Mouse (Mus musculus): ENCODE data around the gene Gpt2. TPM values are rescaled to one million over a fixed set of nuclear protein-coding genes. Genes with fewer than 3 reads are reported as not detected.

The Gpt2 gene
- polyA plus RNA-seq, 1 experiment from 2014 or later = 39.3 TPM

- 86% methylated on average over 4 of the region's 4 CpGs for WGBS
- no peak for ATAC-seq (replicated peaks)
These were observed 20.9 kb downstream of the Gpt2 start for GRCm38 (mm10) chr8:85513283-85513682.

GRCm38 (mm10) chr8:85515391-85515790 is 23.0 kb downstream of the Gpt2 start:
- whole genome bisulfite sequencing = 79% methylated on average over 7 of the region's 7 CpGs
- Histone ChIP-seq H3K36me3 (replicated peaks) (peaks cover 41% of the 10 kb centered on the region; the same call in 1 of the 2 replicates), H3K4me3 (no peak overlapping the region), H3K9me3 (no peaks in the 10 kb centered on the region), H3K27ac (no peak overlapping the region), H3K4me1 (no peaks in the 10 kb centered on the region), H3K9ac (no peak overlapping the region), H3K27me3 (replicated peaks) (no peaks in the 10 kb centered on the region), H3K4me2 (no peak overlapping the region)
- no peak for ATAC-seq (replicated peaks)

More at GRCm38 (mm10) chr8:85513283-85513682, 20.9 kb downstream of the Gpt2 start:
- Histone ChIP-seq H3K27ac (no peak overlapping the region), H3K4me1 (no peaks in the 10 kb centered on the region), H3K9ac (no peak overlapping the region), H3K36me3 (replicated peaks) (peaks cover 38% of the 10 kb centered on the region), H3K4me2 (no peak overlapping the region), H3K9me3 (no peaks in the 10 kb centered on the region), H3K27me3 (replicated peaks) (no peaks in the 10 kb centered on the region), H3K4me3 (no peak overlapping the region)

- Histone ChIP-seq H3K36me3 (replicated peaks) (peaks cover 46% of the 10 kb centered on the region; the same call in 1 of the 2 replicates), H3K9ac (no peak overlapping the region), H3K4me3 (no peak overlapping the region), H3K27me3 (replicated peaks) (no peaks in the 10 kb centered on the region), H3K4me2 (no peak overlapping the region), H3K9me3 (no peaks in the 10 kb centered on the region), H3K27ac (no peak overlapping the region), H3K4me1 (no peaks in the 10 kb centered on the region)
- WGBS = 88% methylated on average over 4 of the region's 4 CpGs
- no peak for ATAC-seq (replicated peaks)
These were observed 25.0 kb downstream of the Gpt2 start for GRCm38 (mm10) chr8:85517336-85517735.

GRCm38 (mm10) chr8:85517956-85518355 is 25.6 kb downstream of the Gpt2 start:
- Histone ChIP-seq H3K4me1 (no peaks in the 10 kb centered on the region), H3K9me3 (no peaks in the 10 kb centered on the region), H3K27ac (no peak overlapping the region), H3K4me2 (no peak overlapping the region), H3K27me3 (replicated peaks) (no peaks in the 10 kb centered on the region), H3K9ac (no peak overlapping the region), H3K36me3 (replicated peaks) (peaks cover 52% of the 10 kb centered on the region; the same call in 1 of the 2 replicates), H3K4me3 (no peak overlapping the region)
- no peak for ATAC-seq (replicated peaks)
- 94% methylated on average over 10 of the region's 10 CpGs for WGBS

- WGBS = 97% methylated on average over 4 of the region's 4 CpGs
- H3K36me3 ChIP-seq (replicated peaks) = peaks cover 59% of the 10 kb centered on the region; the same call in 1 of the 2 replicates
- no peak for ATAC-seq (replicated peaks)
These were observed 28.2 kb downstream of the Gpt2 start for GRCm38 (mm10) chr8:85520586-85520985.

GRCm38 (mm10) chr8:85521332-85521731 is 29.0 kb downstream of the Gpt2 start:
- Histone ChIP-seq H3K4me1 (no peaks in the 10 kb centered on the region), H3K9ac (no peak overlapping the region), H3K36me3 (replicated peaks) (peaks cover 54% of the 10 kb centered on the region; the same call in 1 of the 2 replicates), H3K4me3 (no peak overlapping the region), H3K27me3 (replicated peaks) (no peaks in the 10 kb centered on the region), H3K4me2 (no peak overlapping the region), H3K9me3 (no peaks in the 10 kb centered on the region), H3K27ac (no peak overlapping the region)
- 92% methylated on average over 8 of the region's 8 CpGs for WGBS
- no peak for ATAC-seq (replicated peaks)

More at GRCm38 (mm10) chr8:85520586-85520985, 28.2 kb downstream of the Gpt2 start:
- Histone ChIP-seq H3K27ac (no peak overlapping the region), H3K9ac (no peak overlapping the region), H3K4me1 (no peaks in the 10 kb centered on the region), H3K4me3 (no peak overlapping the region), H3K4me2 (no peak overlapping the region), H3K9me3 (no peaks in the 10 kb centered on the region), H3K27me3 (replicated peaks) (no peaks in the 10 kb centered on the region)

- ATAC-seq (replicated peaks) = no peak
- H3K9me3 ChIP-seq = no peaks in the 10 kb centered on the region
- no peaks in the 10 kb centered on the region for H3K27me3 ChIP-seq (replicated peaks)
- no peaks in the 10 kb centered on the region for H3K4me1 ChIP-seq
- H3K4me3 ChIP-seq = no peak overlapping the region
- peaks cover 42% of the 10 kb centered on the region; the same call in 1 of the 2 replicates for H3K36me3 ChIP-seq (replicated peaks)
- no peak overlapping the region for H3K9ac ChIP-seq
- H3K27ac ChIP-seq = no peak overlapping the region
- 94% methylated on average over 7 of the region's 7 CpGs for WGBS
- no peak overlapping the region for H3K4me2 ChIP-seq
These were observed 31.7 kb downstream of the Gpt2 start for GRCm38 (mm10) chr8:85524086-85524485.

GRCm38 (mm10) chr8:85526105-85526504 is 33.7 kb downstream of the Gpt2 start:
- H3K4me1 ChIP-seq = no peaks in the 10 kb centered on the region
- no peak overlapping the region for H3K9ac ChIP-seq
- ATAC-seq (replicated peaks) = no peak
- H3K27me3 ChIP-seq (replicated peaks) = no peaks in the 10 kb centered on the region
- H3K4me3 ChIP-seq = no peak overlapping the region
- H3K4me2 ChIP-seq = no peak overlapping the region
- H3K36me3 ChIP-seq (replicated peaks) = peaks cover 25% of the 10 kb centered on the region; the same call in 1 of the 2 replicates
- no peak overlapping the region for H3K27ac ChIP-seq
- H3K9me3 ChIP-seq = no peaks in the 10 kb centered on the region
- 39% methylated on average over 6 of the region's 6 CpGs for WGBS

- no peak overlapping the region for H3K9ac ChIP-seq
- 0 out of 2 replicates have a peak, but pooled peaks cover 7% of the 10 kb centered on the region for H3K36me3 ChIP-seq (replicated peaks)
- no peak overlapping the region for H3K4me2 ChIP-seq
- no peaks in the 10 kb centered on the region for H3K27me3 ChIP-seq (replicated peaks)
- H3K9me3 ChIP-seq = no peaks in the 10 kb centered on the region
- 83% methylated on average over 3 of the region's 3 CpGs for WGBS
- no peak overlapping the region for H3K4me3 ChIP-seq
- H3K4me1 ChIP-seq = no peaks in the 10 kb centered on the region
- no peak for ATAC-seq (replicated peaks)
- no peak overlapping the region for H3K27ac ChIP-seq
These were observed 36.6 kb downstream of the Gpt2 start for GRCm38 (mm10) chr8:85528959-85529358.

GRCm38 (mm10) chr8:85530717-85531116 is 38.3 kb downstream of the Gpt2 start:
- no peak for ATAC-seq (replicated peaks)
- H3K4me3 ChIP-seq = no peak overlapping the region
- H3K9ac ChIP-seq = no peak overlapping the region
- no peak overlapping the region for H3K27ac ChIP-seq
- no peaks in the 10 kb centered on the region for H3K4me1 ChIP-seq
- H3K27me3 ChIP-seq (replicated peaks) = no peaks in the 10 kb centered on the region
- H3K4me2 ChIP-seq = no peak overlapping the region
- 0 out of 2 replicates have a peak, but pooled peaks cover 4% of the 10 kb centered on the region for H3K36me3 ChIP-seq (replicated peaks)
- H3K9me3 ChIP-seq = no peaks in the 10 kb centered on the region
- WGBS = 100% methylated on average over 1 of the region's 1 CpGs

- no peak overlapping the region for H3K9ac ChIP-seq
- ATAC-seq (replicated peaks) = no peak
- peaks cover 6% of the 10 kb centered on the region for H3K36me3 ChIP-seq (replicated peaks)
- WGBS = 97% methylated on average over 3 of the region's 3 CpGs
- no peaks in the 10 kb centered on the region for H3K9me3 ChIP-seq
- no peak overlapping the region for H3K4me3 ChIP-seq
- H3K4me2 ChIP-seq = no peak overlapping the region
- no peak overlapping the region for H3K27ac ChIP-seq
- no peaks in the 10 kb centered on the region for H3K27me3 ChIP-seq (replicated peaks)
- H3K4me1 ChIP-seq = no peaks in the 10 kb centered on the region
These were observed 39.1 kb downstream of the Gpt2 start for GRCm38 (mm10) chr8:85531471-85531870.

GRCm38 (mm10) chr8:85532843-85533242 is 40.5 kb downstream of the Gpt2 start:
- Histone ChIP-seq H3K9ac (no peak overlapping the region), H3K27ac (no peak overlapping the region), H3K4me1 (no peaks in the 10 kb centered on the region), H3K36me3 (replicated peaks) (peaks cover 8% of the 10 kb centered on the region), H3K4me2 (no peak overlapping the region), H3K27me3 (replicated peaks) (no peaks in the 10 kb centered on the region), H3K4me3 (no peak overlapping the region), H3K9me3 (no peaks in the 10 kb centered on the region)
- ATAC-seq (replicated peaks) = no peak
- 90% methylated on average over 4 of the region's 4 CpGs for WGBS

- no peaks in the 10 kb centered on the region for H3K9me3 ChIP-seq
- H3K36me3 ChIP-seq (replicated peaks) = peaks cover 14% of the 10 kb centered on the region
- H3K27me3 ChIP-seq (replicated peaks) = no peaks in the 10 kb centered on the region
- no peak overlapping the region for H3K9ac ChIP-seq
- ATAC-seq (replicated peaks) = no peak
- WGBS = 84% methylated on average over 2 of the region's 2 CpGs
- no peak overlapping the region for H3K27ac ChIP-seq
- no peak overlapping the region for H3K4me2 ChIP-seq
- H3K4me1 ChIP-seq = no peaks in the 10 kb centered on the region
- H3K4me3 ChIP-seq = no peak overlapping the region
These were observed 41.1 kb downstream of the Gpt2 start for GRCm38 (mm10) chr8:85533434-85533833.

Data from midbrain, embryonic 15.5 days (tissue).